Mouse (Mus musculus) forebrain, embryonic 13.5 days (tissue): Measurements from ENCODE around the gene Tubb3. TPM values are rescaled to one million over a fixed set of nuclear protein-coding genes. Genes with fewer than 3 reads are reported as not detected.

ENCODE experiments used
- ATAC-seq: fragments of 200-750 bp; cut with Nextera tagmentation; 2 replicates; pipeline ENCODE4 v1.8.0; 2017
- H3K27ac ChIP-seq: fragments of 300-500 bp; sonication (generic); 2 replicates; pipeline ENCODE4 v1.5.1; 2015; ENCODE audit warnings: inconsistent platforms, mild to moderate bottlenecking, moderate library complexity
- H3K27me3 ChIP-seq: fragments of 300-500 bp; sonication (generic); 2 replicates; pipeline ENCODE4 v1.6.1; 2015; ENCODE audit warnings: mild to moderate bottlenecking, inconsistent platforms
- H3K36me3 ChIP-seq: fragments of 300-500 bp; sonication (generic); 2 replicates; pipeline ENCODE4 v1.6.1; 2015; ENCODE audit warnings: mild to moderate bottlenecking, inconsistent platforms; ENCODE audit not compliant: poor library complexity, severe bottlenecking
- H3K4me1 ChIP-seq: fragments of 300-500 bp; sonication (generic); 2 replicates; pipeline ENCODE4 v1.6.1; 2015; ENCODE audit warnings: inconsistent platforms
- H3K4me2 ChIP-seq: fragments of 300-500 bp; sonication (generic); 2 replicates; pipeline ENCODE4 v1.6.1; 2015; ENCODE audit warnings: inconsistent platforms, mild to moderate bottlenecking, moderate library complexity
- H3K4me3 ChIP-seq: fragments of 300-500 bp; sonication (generic); 2 replicates; pipeline ENCODE4 v1.5.1; 2015; ENCODE audit warnings: mild to moderate bottlenecking, inconsistent platforms
- H3K9ac ChIP-seq: fragments of 300-500 bp; sonication (generic); 2 replicates; pipeline ENCODE4 v1.6.1; 2015; ENCODE audit warnings: mild to moderate bottlenecking, inconsistent platforms
- H3K9me3 ChIP-seq: fragments of 300-500 bp; sonication (generic); replicated peaks from 2 replicates; pipeline ENCODE4 v1.6.1; 2016; ENCODE audit warnings: inconsistent platforms
- WGBS: fragments of 180-500 bp; shearing (Covaris S2); methylation state at CpG from one replicate; pipeline ENCODE4 v1.1.7; 2015; 5-methylcytosine and 5-hydroxymethylcytosine counted together
- polyA plus RNA-seq: library from polyadenylated mRNA; unstranded; fragments of >200 nt; fragmentation: Nextera tagmentation; extraction: Ambion mirVana; gene quantifications from 2 replicates; pipeline ENCODE4 v1.2.1, GENCODE M21; 2015

The Tubb3 gene
- 1,305 and 1,381 TPM in 2 replicates for polyA plus RNA-seq

DNA sequence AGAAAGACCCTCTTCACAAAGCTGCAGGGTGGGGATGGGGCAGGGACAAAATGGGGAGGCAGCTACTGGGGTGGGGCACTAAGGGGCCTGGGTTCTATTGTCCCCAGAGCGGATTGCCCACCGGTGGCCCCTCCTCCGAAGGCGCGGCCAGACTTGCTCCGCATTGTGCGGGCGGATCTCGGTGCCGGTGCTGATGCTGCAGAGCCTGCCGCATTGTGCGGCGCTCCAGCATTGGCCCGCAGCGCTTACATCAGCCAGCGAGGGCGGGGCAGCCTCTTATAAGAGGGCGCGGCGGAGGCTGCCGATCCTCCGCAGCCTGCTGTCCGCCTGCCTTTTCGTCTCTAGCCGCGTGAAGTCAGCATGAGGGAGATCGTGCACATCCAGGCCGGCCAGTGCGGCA, at the start of gene Tubb3:
Gene Tubb3 (plus strand): TSS at position 179 of the 400 bp plus-strand sequence.
- WGBS = 0% methylated on average over 26 of the region's 29 CpGs
- Histone ChIP-seq H3K27ac (peak within 1 kb of the TSS; percentile 98), H3K4me3 (peak within 1 kb of the TSS; percentile 94), H3K4me2 (peak within 1 kb of the TSS; percentile 93), H3K36me3 (no peaks in the 10 kb centered on the region), H3K27me3 (no peaks in the 10 kb centered on the region), H3K9ac (peak within 1 kb of the TSS; percentile 100), H3K9me3 (no peaks in the 10 kb centered on the region), H3K4me1 (peaks cover 58% of the 10 kb centered on the region)
- peak; percentile 92 for ATAC-seq

DNA sequence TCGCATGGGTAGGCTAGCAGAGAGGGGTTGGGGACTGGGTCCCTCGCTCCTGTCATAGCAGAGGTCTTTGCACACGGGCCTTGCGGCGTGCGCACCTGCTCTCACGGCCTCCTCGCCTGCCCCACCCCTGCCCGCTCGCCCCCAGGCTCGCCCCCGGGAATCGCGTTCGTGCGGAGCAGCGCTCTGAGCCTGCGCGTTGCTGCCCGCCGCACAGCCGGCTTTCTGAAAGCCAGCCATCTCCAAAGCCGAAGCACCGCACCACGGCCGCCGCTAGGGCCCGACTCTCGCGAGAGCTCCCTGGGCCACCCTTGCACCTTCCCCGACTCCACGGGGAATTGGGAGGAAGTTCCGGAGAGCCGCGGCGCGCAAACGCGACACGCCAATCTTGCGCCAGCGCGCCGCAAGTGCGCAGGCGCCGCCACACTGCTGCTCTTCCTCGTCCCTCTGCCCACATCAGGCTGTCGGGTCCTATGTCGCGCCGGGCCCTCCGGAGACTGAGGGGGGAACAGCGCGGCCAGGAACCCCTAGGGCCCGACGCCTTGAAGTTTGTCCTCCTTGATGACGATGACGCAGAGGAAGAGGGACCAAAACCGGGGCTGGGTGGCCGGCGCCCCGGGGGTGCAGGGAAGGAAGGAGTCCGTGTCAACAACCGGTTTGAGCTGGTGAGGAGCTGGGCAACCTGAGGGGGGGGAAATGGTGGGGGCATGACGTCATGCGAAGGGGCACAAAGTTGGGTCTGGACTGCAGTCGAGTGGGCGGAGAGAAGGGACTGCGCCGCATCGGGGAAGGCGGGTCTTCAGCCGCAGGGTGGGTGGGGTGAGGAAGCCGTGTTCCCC, 37.6 kb upstream of the Tubb3 start, which contains the start of gene Tcf25:
Gene Tcf25 (plus strand): TSS at position 351 of the 836 bp plus-strand sequence.
- peaks cover 20% of the 10 kb centered on the region; the same call in 1 of the 2 replicates for H3K36me3 ChIP-seq
- ATAC-seq = peak; percentile 96
- under 1% methylated on average over 75 of the region's 75 CpGs for WGBS

DNA sequence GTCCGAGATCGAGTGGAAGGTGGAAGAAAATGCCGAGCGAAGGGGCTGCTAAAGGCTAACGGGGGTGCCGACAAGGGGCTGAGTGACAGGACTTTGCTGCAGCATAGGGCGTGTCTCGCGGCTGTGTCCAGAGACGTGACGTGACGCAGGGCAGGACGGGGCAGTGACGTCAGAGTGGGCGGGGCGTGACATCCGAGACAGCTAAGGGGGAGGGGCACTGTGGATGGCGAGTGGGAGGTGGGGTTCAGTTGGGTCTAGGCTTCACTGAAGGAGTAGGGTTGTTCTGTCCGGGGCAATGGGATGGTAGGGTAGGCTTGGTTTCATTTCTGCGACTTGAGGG, 37.0 kb upstream of the Tubb3 start:
- ATAC-seq = peak; percentile 76
- Histone ChIP-seq H3K4me1 (peaks cover 29% of the 10 kb centered on the region), H3K9ac (peak overlapping the region; percentile 82), H3K4me2 (peak overlapping the region; percentile 77), H3K27me3 (no peaks in the 10 kb centered on the region), H3K9me3 (no peaks in the 10 kb centered on the region), H3K4me3 (peak overlapping the region; percentile 66), H3K27ac (peak overlapping the region; percentile 95), H3K36me3 (peaks cover 14% of the 10 kb centered on the region; the same call in 1 of the 2 replicates)
- WGBS = 1% methylated on average over 20 of the region's 20 CpGs

More for the DNA sequence above, 37.6 kb upstream of the Tubb3 start, which contains the start of gene Tcf25:
- H3K27ac ChIP-seq = peak within 1 kb of the TSS; percentile 95
- no peaks in the 10 kb centered on the region for H3K9me3 ChIP-seq
- peak within 1 kb of the TSS; percentile 82 for H3K9ac ChIP-seq
- H3K4me2 ChIP-seq = peak within 1 kb of the TSS; percentile 77
- peak within 1 kb of the TSS; percentile 66 for H3K4me3 ChIP-seq
- peaks cover 29% of the 10 kb centered on the region for H3K4me1 ChIP-seq
- no peaks in the 10 kb centered on the region for H3K27me3 ChIP-seq

DNA sequence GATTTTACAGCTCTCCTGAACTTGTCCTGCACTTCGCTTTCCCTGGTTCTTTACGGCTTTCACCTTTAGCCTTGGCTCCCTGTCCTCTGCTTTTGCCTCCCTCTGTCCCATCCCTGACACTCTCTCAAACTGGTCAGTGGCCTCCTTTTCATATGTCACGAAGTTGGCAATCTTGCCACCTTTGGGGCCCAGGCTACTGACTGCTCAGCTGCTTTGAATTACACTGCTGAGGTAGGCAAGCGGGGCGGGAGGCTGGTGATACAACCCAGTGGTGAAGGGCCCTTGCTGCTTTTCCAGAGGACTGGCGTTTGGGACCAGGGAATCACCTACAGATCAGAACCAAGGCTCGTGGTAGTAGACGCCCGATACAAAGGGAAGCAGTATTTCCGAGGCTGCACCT, 35.5 kb upstream of the Tubb3 start:
- H3K4me2 ChIP-seq = peak overlapping the region; percentile 7; the same call in 1 of the 2 replicates
- no peak overlapping the region for H3K4me3 ChIP-seq
- H3K36me3 ChIP-seq = peaks cover 5% of the 10 kb centered on the region; the same call in 1 of the 2 replicates
- peak overlapping the region; percentile 45; the same call in 1 of the 2 replicates for H3K9ac ChIP-seq
- no peaks in the 10 kb centered on the region for H3K9me3 ChIP-seq
- H3K27ac ChIP-seq = no peak overlapping the region
- H3K4me1 ChIP-seq = peaks cover 29% of the 10 kb centered on the region
- no peaks in the 10 kb centered on the region for H3K27me3 ChIP-seq
- no peak for ATAC-seq
- WGBS = 82% methylated on average over 10 of the region's 10 CpGs

DNA sequence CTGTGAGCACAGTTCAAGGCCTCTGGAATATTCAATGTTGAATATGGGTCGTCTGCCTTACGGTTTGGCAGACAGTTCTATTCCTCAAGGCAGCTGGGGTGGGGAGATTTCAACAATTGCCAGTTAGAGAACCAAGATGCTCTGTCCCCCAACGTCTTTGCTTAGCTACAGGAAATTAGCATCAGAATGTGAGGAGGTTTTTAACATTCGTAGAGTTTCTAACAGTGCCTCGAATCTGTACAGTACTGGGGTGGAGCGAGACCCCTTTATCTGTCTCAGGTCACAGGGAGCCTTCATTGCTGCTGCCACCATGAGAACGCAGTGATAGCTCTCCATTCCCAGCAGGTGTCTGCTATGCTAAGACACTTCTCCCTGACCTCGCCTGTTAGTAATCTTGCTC, 35.1 kb upstream of the Tubb3 start:
- Histone ChIP-seq H3K27me3 (no peaks in the 10 kb centered on the region), H3K4me1 (peaks cover 29% of the 10 kb centered on the region), H3K4me3 (no peak overlapping the region), H3K27ac (no peak overlapping the region), H3K9ac (peak overlapping the region; percentile 45; the same call in 1 of the 2 replicates), H3K36me3 (peaks cover 10% of the 10 kb centered on the region), H3K4me2 (peak overlapping the region; percentile 7; the same call in 1 of the 2 replicates), H3K9me3 (no peaks in the 10 kb centered on the region)
- no peak for ATAC-seq
- 56% methylated on average over 8 of the region's 8 CpGs for WGBS

DNA sequence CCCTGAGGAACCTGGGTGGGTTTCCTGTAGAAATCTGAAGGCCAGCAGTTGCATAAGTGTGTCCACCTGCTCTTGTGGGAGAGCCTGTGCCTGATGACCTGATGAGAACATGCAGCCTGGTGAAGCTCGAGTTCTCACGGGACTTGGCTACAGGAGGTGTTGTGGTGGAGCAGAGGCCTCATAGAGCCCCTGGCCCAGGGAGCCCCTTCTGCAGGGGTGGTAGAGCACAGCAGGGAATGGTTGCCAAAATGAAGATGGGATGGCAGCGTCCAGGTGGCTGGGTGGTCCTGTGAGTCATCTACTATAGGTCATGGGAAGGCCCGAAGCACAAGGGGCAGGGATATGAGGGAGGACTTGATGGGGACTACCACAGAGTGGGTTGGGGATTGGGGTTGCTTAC, 29.5 kb upstream of the Tubb3 start:
- H3K27ac ChIP-seq = no peak overlapping the region
- peaks cover 58% of the 10 kb centered on the region for H3K36me3 ChIP-seq
- WGBS = 91% methylated on average over 4 of the region's 4 CpGs
- H3K9ac ChIP-seq = no peak overlapping the region
- no peaks in the 10 kb centered on the region for H3K9me3 ChIP-seq
- ATAC-seq = no peak
- no peak overlapping the region for H3K4me3 ChIP-seq
- H3K4me1 ChIP-seq = no peaks in the 10 kb centered on the region
- H3K4me2 ChIP-seq = no peak overlapping the region
- no peaks in the 10 kb centered on the region for H3K27me3 ChIP-seq

DNA sequence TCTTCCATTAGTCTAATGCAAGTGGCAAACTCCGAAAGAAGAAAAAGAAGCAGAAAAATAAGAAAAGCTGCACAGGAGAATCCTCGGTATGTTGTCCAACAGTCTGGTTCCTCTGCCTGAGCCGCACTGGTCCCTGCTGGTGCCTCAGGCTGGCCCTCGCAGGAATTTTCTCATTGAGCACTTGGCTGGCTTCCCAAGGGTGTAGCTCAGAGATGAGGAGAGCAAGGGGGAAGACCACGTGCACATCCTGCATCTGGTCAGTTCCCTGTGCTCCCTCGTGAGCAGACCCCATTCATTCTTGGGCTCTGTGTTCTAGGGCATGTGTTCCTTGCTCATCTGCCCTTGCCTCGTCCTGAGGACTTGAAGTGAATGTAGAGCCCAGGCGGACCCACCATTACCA, 28.7 kb upstream of the Tubb3 start:
- no peak overlapping the region for H3K9ac ChIP-seq
- no peaks in the 10 kb centered on the region for H3K4me1 ChIP-seq
- peaks cover 66% of the 10 kb centered on the region for H3K36me3 ChIP-seq
- WGBS = 90% methylated on average over 8 of the region's 8 CpGs
- no peaks in the 10 kb centered on the region for H3K27me3 ChIP-seq
- H3K9me3 ChIP-seq = no peaks in the 10 kb centered on the region
- no peak overlapping the region for H3K27ac ChIP-seq
- no peak overlapping the region for H3K4me2 ChIP-seq
- no peak overlapping the region for H3K4me3 ChIP-seq
- no peak for ATAC-seq

DNA sequence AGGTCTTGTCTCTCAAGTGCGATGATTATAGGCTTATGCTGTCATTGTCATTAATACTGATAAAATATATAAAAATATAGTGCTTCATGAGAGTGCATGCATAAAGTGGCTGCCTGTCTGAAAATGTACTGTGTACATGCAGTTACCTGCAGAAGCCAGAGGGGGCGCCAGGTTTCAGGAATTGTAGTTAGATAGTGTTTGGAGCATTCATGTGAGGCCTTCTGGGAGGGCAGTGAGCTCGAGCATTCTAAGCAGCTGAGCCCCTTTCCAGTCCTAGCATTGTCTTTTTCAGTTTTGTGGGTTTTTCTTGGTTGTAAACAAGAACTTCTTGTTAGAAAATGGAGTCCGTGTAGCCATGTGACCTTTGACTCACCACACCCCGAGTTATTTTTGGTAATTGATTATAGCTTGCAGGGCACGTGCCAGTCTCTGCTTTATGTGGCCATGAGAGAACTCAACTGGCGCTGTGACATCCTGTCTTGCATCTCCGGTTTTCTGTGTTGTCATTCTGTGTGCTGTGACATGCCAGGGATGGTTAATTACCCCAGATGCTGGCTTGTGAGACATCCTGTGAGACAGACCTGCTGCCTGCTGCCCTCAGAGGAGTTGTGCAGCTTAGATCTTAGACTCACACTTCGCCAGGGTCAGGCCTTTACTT, 26.2 kb upstream of the Tubb3 start:
- H3K4me2 ChIP-seq = no peak overlapping the region
- ATAC-seq = no peak
- no peaks in the 10 kb centered on the region for H3K27me3 ChIP-seq
- 0 out of 2 replicates have a peak overlapping the region, but pooled peaks have one; percentile 5 for H3K9ac ChIP-seq
- no peak overlapping the region for H3K27ac ChIP-seq
- H3K36me3 ChIP-seq = peaks cover 91% of the 10 kb centered on the region
- 72% methylated on average over 9 of the region's 9 CpGs for WGBS
- no peaks in the 10 kb centered on the region for H3K4me1 ChIP-seq
- no peaks in the 10 kb centered on the region for H3K9me3 ChIP-seq
- no peak overlapping the region for H3K4me3 ChIP-seq

DNA sequence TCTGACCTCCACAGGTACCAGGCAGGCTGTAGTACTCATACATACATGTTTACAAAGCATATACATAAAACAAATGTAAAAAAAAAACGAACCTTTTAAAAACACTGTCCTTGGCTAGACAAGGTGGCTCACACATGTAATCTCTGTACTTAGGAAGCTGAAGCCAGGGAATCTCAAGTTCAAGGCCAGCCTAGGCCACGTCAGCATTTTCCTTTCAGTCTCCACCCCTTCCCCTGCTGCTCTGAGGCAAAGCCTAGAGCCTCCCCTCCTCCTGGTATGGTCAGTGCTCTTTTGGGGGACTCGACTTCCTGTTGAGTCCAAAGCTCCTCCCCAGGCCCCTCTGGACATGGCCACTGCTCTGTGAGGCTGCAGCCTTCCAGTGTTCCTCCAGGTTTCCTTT, 24.2 kb upstream of the Tubb3 start:
- Histone ChIP-seq H3K4me3 (no peak overlapping the region), H3K9ac (no peak overlapping the region), H3K9me3 (no peaks in the 10 kb centered on the region), H3K36me3 (peaks cover 99% of the 10 kb centered on the region), H3K27ac (no peak overlapping the region), H3K4me2 (no peak overlapping the region), H3K27me3 (no peaks in the 10 kb centered on the region), H3K4me1 (no peaks in the 10 kb centered on the region)
- WGBS = 86% methylated on average over 3 of the region's 3 CpGs
- ATAC-seq = no peak

DNA sequence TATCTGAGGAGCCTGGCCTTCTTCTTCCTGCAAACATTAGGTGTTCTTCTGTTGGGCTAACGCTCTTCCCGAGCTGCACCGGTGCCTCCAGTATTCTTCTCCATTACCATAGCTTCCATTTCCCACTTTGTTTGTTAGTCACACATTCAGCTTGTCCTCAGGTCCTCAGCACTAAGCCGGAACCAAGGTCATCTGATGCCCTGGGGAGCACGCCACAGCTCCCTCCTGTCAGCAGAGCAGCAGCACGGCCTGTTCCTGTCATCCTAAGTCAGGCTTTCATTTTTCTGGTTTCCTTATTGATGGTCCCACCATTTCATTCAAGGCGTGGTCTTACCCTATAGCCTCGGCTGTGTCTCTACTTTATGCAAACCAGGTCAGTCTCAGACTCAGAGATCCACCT, 23.4 kb upstream of the Tubb3 start:
- Histone ChIP-seq H3K9me3 (no peaks in the 10 kb centered on the region), H3K9ac (no peak overlapping the region), H3K27ac (no peak overlapping the region), H3K4me3 (no peak overlapping the region), H3K4me2 (no peak overlapping the region), H3K4me1 (no peaks in the 10 kb centered on the region), H3K27me3 (no peaks in the 10 kb centered on the region), H3K36me3 (peaks cover 99% of the 10 kb centered on the region)
- 92% methylated on average over 8 of the region's 8 CpGs for WGBS
- ATAC-seq = no peak

DNA sequence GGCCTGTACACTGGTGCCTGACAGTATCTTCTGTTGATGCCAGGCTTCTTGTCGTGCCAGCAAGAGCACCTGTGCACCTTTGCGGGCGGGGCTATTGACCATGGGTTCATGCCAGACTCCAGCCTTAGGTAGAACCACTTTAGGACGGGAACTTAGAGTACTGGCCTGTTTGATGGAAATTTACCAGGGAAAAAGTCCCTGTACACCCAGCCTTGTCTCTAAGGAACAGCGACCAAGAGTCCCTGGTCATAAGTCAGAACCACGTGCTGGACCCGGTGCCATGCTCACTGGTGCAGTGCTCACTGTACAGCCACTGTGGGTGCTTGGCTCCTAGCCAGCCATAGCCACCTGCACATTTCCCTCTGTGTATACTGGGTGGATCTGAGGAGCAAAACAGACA, 22.2 kb upstream of the Tubb3 start:
- H3K4me2 ChIP-seq = no peak overlapping the region
- ATAC-seq = 0 out of 2 replicates have a peak, but pooled peaks have one; percentile 36
- H3K9ac ChIP-seq = no peak overlapping the region
- peaks cover 99% of the 10 kb centered on the region for H3K36me3 ChIP-seq
- H3K4me3 ChIP-seq = no peak overlapping the region
- H3K4me1 ChIP-seq = no peaks in the 10 kb centered on the region
- H3K27me3 ChIP-seq = no peaks in the 10 kb centered on the region
- no peak overlapping the region for H3K27ac ChIP-seq
- 93% methylated on average over 7 of the region's 7 CpGs for WGBS
- H3K9me3 ChIP-seq = no peaks in the 10 kb centered on the region

DNA sequence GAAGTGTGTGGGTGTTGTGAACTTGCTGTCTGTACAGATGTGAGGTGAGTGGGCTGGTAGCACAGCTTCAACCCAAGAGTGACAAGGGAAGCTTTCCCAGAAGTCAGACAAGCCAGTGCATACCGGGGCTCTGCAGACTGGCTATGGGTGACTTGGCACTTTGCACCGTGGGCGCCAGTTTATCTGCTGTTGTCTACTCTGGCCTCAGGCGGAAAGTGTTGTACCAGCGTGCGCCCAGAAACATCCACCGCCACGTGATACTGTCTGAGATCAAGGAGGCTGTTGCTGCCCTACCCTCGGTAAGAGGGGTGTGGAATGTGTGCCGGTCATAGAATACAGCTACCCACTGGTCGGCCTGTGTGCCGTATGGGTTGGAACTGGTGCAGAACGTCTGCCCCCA, 12.9 kb upstream of the Tubb3 start:
- Histone ChIP-seq H3K4me2 (no peak overlapping the region), H3K4me1 (no peaks in the 10 kb centered on the region), H3K27ac (no peak overlapping the region), H3K9ac (no peak overlapping the region), H3K4me3 (no peak overlapping the region), H3K9me3 (no peaks in the 10 kb centered on the region), H3K27me3 (no peaks in the 10 kb centered on the region), H3K36me3 (peaks cover 99% of the 10 kb centered on the region)
- 95% methylated on average over 13 of the region's 13 CpGs for WGBS
- ATAC-seq = no peak
